Mouse (Mus musculus) spleen, adult 2 months (tissue): Measurements from ENCODE around the gene Liph. TPM values are rescaled to one million over a fixed set of nuclear protein-coding genes. Genes with fewer than 3 reads are reported as not detected.

Source experiments
- DNase-seq, 2 experiments: peaks; one replicate each; pipeline versions ENCODE4 v3.0.0 to v3.0.0-alpha.2; 2012 to 2021; ENCODE audit warnings: low spot score in 2 of 2, low read depth in 1 of 2
- H3K27ac ChIP-seq: fragments of 200-500 bp; 2 replicates; pipeline ENCODE4 v1.5.1; 2012; ENCODE audit warnings: low read length, inconsistent platforms; ENCODE audit not compliant: insufficient read depth
- H3K27me3 ChIP-seq: fragments of 200-500 bp; 2 replicates; pipeline ENCODE4 v1.6.1; 2012; ENCODE audit warnings: mild to moderate bottlenecking, moderate library complexity, low read length, inconsistent platforms; ENCODE audit not compliant: control insufficient read depth, insufficient read depth
- H3K36me3 ChIP-seq: fragments of 200-500 bp; 2 replicates; pipeline ENCODE4 v1.6.1; 2012; ENCODE audit warnings: mild to moderate bottlenecking, low read length, inconsistent platforms; ENCODE audit not compliant: control insufficient read depth, insufficient read depth
- H3K4me1 ChIP-seq: fragments of 200-500 bp; 2 replicates; pipeline ENCODE4 v1.6.1; 2011; ENCODE audit warnings: inconsistent platforms; ENCODE audit not compliant: control insufficient read depth, insufficient read depth, insufficient read length
- H3K4me3 ChIP-seq: fragments of 200-500 bp; 2 replicates; pipeline ENCODE4 v1.5.1; 2011; ENCODE audit warnings: mild to moderate bottlenecking, inconsistent platforms; ENCODE audit not compliant: insufficient read depth, insufficient read length; ENCODE audit errors: extremely low read depth
- CTCF ChIP-seq: fragments of 200-500 bp; IDR thresholded peaks from 2 replicates; pipeline ENCODE4 v1.5.1; 2011; ENCODE audit warnings: mild to moderate bottlenecking, inconsistent platforms; ENCODE audit not compliant: insufficient read depth, insufficient read length, insufficient replicate concordance; ENCODE audit errors: extremely low read depth
- POLR2A ChIP-seq: fragments of 200-500 bp; IDR thresholded peaks from 2 replicates; pipeline ENCODE4 v1.6.1; 2011; ENCODE audit warnings: low read depth, low read length, inconsistent platforms
- WGBS: fragments of 180-500 bp; shearing (Covaris S2); methylation state at CpG from one replicate; pipeline ENCODE4 v1.1.7; 2018; 5-methylcytosine and 5-hydroxymethylcytosine counted together
- polyA plus RNA-seq: library from polyadenylated mRNA; depleted of rRNA; stranded (reverse); fragments of >200 nt; gene quantifications from 2 replicates; pipeline ENCODE4 v1.2.3, GENCODE M21; 2012

Liph gene
- polyA plus RNA-seq, 1 experiment, result 0.29 TPM

- Histone ChIP-seq H3K4me3 (peak within 1 kb of the TSS; percentile 85), H3K4me1 (0 out of 2 replicates have a peak, but pooled peaks cover 3% of the 10 kb centered on the region), H3K36me3 (no peaks in the 10 kb centered on the region; the same call in 1 of the 2 replicates), H3K27ac (peak within 1 kb of the TSS; percentile 79), H3K27me3 (no peaks in the 10 kb centered on the region)
- under 1% methylated on average over 38 of the region's 45 CpGs for WGBS
- peak; percentile 99 to 100 for DNase-seq
- TF ChIP-seq POLR2A, result peak; percentile 28; the same call in 1 of the 2 replicates
- no peak for TF ChIP-seq CTCF
These were observed 13.7 kb upstream of the Liph start, which contains the start of gene Senp2 for GRCm38 (mm10) chr16:22009099-22009584. Gene Senp2 (plus strand): TSS chr16:22009484.

- Histone ChIP-seq H3K36me3 (no peaks in the 10 kb centered on the region), H3K4me1 (no peaks in the 10 kb centered on the region), H3K4me3 (no peak overlapping the region), H3K27me3 (no peaks in the 10 kb centered on the region), H3K27ac (no peak overlapping the region)
- DNase-seq, result no peak
- WGBS, result 76% methylated on average over 3 of the region's 3 CpGs
- TF ChIP-seq POLR2A, result no peak
- TF ChIP-seq CTCF, result no peak
These were observed 6.1 kb upstream of the Liph start for GRCm38 (mm10) chr16:22001606-22002005.

- Histone ChIP-seq H3K4me3 (no peak overlapping the region), H3K4me1 (no peaks in the 10 kb centered on the region), H3K27me3 (no peaks in the 10 kb centered on the region), H3K27ac (no peak overlapping the region), H3K36me3 (no peaks in the 10 kb centered on the region)
- no peak for DNase-seq
- TF ChIP-seq POLR2A, result no peak
- no peak for TF ChIP-seq CTCF
- 81% methylated on average over 4 of the region's 4 CpGs for WGBS
These were observed 5.7 kb upstream of the Liph start for GRCm38 (mm10) chr16:22001172-22001571.

GRCm38 (mm10) chr16:21999941-22000690 is 4.7 kb upstream of the Liph start:
- H3K27me3 ChIP-seq, result no peaks in the 10 kb centered on the region
- no peak overlapping the region for H3K27ac ChIP-seq
- no peaks in the 10 kb centered on the region for H3K4me1 ChIP-seq
- H3K4me3 ChIP-seq, result no peak overlapping the region
- no peaks in the 10 kb centered on the region for H3K36me3 ChIP-seq
- DNase-seq, result no peak
- no peak for TF ChIP-seq POLR2A
- TF ChIP-seq CTCF, result no peak
- WGBS, result 86% methylated on average over 4 of the region's 4 CpGs

GRCm38 (mm10) chr16:21998061-21998460 is 2.6 kb upstream of the Liph start:
- Histone ChIP-seq H3K4me3 (no peak overlapping the region), H3K27ac (no peak overlapping the region), H3K4me1 (no peaks in the 10 kb centered on the region), H3K36me3 (no peaks in the 10 kb centered on the region), H3K27me3 (no peaks in the 10 kb centered on the region)
- WGBS, result 63% methylated on average over 5 of the region's 5 CpGs
- no peak for DNase-seq
- TF ChIP-seq CTCF, result no peak
- no peak for TF ChIP-seq POLR2A

- no peak for DNase-seq
- 59% methylated on average over 5 of the region's 5 CpGs for WGBS
- H3K27me3 ChIP-seq, result no peaks in the 10 kb centered on the region
- TF ChIP-seq POLR2A (no peak), CTCF (no peak)
- H3K4me3 ChIP-seq, result no peak overlapping the region
- no peaks in the 10 kb centered on the region for H3K36me3 ChIP-seq
- H3K4me1 ChIP-seq, result no peaks in the 10 kb centered on the region
- H3K27ac ChIP-seq, result no peak overlapping the region
These were observed 1.6 kb upstream of the Liph start for GRCm38 (mm10) chr16:21996881-21997641.

GRCm38 (mm10) chr16:21996402-21996801 is 939 bp upstream of the Liph start:
- H3K36me3 ChIP-seq, result no peaks in the 10 kb centered on the region
- H3K4me1 ChIP-seq, result no peaks in the 10 kb centered on the region
- TF ChIP-seq CTCF, result no peak
- TF ChIP-seq POLR2A, result no peak
- H3K4me3 ChIP-seq, result no peak overlapping the region
- H3K27me3 ChIP-seq, result no peaks in the 10 kb centered on the region
- no peak overlapping the region for H3K27ac ChIP-seq
- 56% methylated on average over 4 of the region's 4 CpGs for WGBS
- DNase-seq, result no peak
